Mouse (Mus musculus) hindbrain, embryonic 14.5 days (tissue): ENCODE measurements around the gene Rilpl1. TPM values are rescaled to one million over a fixed set of nuclear protein-coding genes. Genes with fewer than 3 reads are reported as not detected.

ENCODE experiments used
- ATAC-seq: fragments of 200-750 bp; cut with Nextera tagmentation; 2 replicates; pipeline ENCODE4 v1.8.0; 2017; ENCODE audit warnings: moderate number of reproducible peaks, mild to moderate bottlenecking, moderate TSS enrichment, moderate library complexity; ENCODE audit not compliant: low FRiP score
- DNase-seq: peaks from one replicate; pipeline ENCODE4 v3.0.0-alpha.2; 2015; ENCODE audit warnings: low spot score
- H3K27ac ChIP-seq: fragments of 300-500 bp; sonication (generic); 2 replicates; pipeline ENCODE4 v1.5.1; 2014; ENCODE audit warnings: mild to moderate bottlenecking, moderate library complexity
- H3K27me3 ChIP-seq: fragments of 300-500 bp; sonication (generic); 2 replicates; pipeline ENCODE4 v1.6.1; 2014; ENCODE audit warnings: mild to moderate bottlenecking, low read length, mixed read lengths; ENCODE audit not compliant: control insufficient read depth, insufficient read depth
- H3K36me3 ChIP-seq: fragments of 300-500 bp; sonication (generic); replicated peaks from 2 replicates; pipeline ENCODE4 v1.6.1; 2014; ENCODE audit not compliant: control insufficient read depth, insufficient read depth
- H3K4me1 ChIP-seq: fragments of 300-500 bp; sonication (generic); replicated peaks from 2 replicates; pipeline ENCODE4 v1.6.1; 2014; ENCODE audit warnings: antibody characterized with exemption, low read length, mixed read lengths; ENCODE audit not compliant: control insufficient read depth, insufficient read depth
- H3K4me2 ChIP-seq: fragments of 300-500 bp; sonication (generic); replicated peaks from 2 replicates; pipeline ENCODE4 v1.6.1; 2014; ENCODE audit warnings: mild to moderate bottlenecking, moderate library complexity
- H3K4me3 ChIP-seq: fragments of 300-500 bp; sonication (generic); replicated peaks from 2 replicates; pipeline ENCODE4 v1.5.1; 2014; ENCODE audit warnings: mild to moderate bottlenecking, low read length
- H3K9ac ChIP-seq: fragments of 300-500 bp; sonication (generic); 2 replicates; pipeline ENCODE4 v1.6.1; 2014
- H3K9me3 ChIP-seq: fragments of 300-500 bp; sonication (generic); 2 replicates; pipeline ENCODE4 v1.6.1; 2016; ENCODE audit warnings: low read length; ENCODE audit not compliant: control insufficient read depth
- WGBS: fragments of 180-500 bp; shearing (Covaris S2); extraction: QIAGEN DNeasy Blood & Tissue Kit; methylation state at CpG from one replicate; pipeline ENCODE4 v1.1.7; 2014; 5-methylcytosine and 5-hydroxymethylcytosine counted together
- polyA plus RNA-seq: library from polyadenylated mRNA; unstranded; fragments of >200 nt; fragmentation: Nextera tagmentation; extraction: Ambion mirVana; gene quantifications from 2 replicates; pipeline ENCODE4 v1.2.1, GENCODE M21; 2014

The Rilpl1 gene
- polyA plus RNA-seq, 1 experiment from 2014 or later, result 13.2 TPM

GRCm38 (mm10) chr5:124483655-124484396 lies 47.4 kb downstream of the Rilpl1 start:
- no peak for DNase-seq

GRCm38 (mm10) chr5:124482966-124483654 lies 48.1 kb downstream of the Rilpl1 start, which contains the start of gene Snrnp35:
Gene Snrnp35, plus strand, starts transcription at chr5:124483134.
- under 1% methylated on average over 48 of the region's 48 CpGs for WGBS
- no peaks in the 10 kb centered on the region for H3K36me3 ChIP-seq
- peak; percentile 87 for DNase-seq

More at GRCm38 (mm10) chr5:124483655-124484396, 47.4 kb downstream of the Rilpl1 start:
- WGBS, result 7% methylated on average over 15 of the region's 15 CpGs
- H3K9ac ChIP-seq, result peak overlapping the region; percentile 91
- H3K4me1 ChIP-seq, result peaks cover 15% of the 10 kb centered on the region
- no peaks in the 10 kb centered on the region for H3K27me3 ChIP-seq
- H3K9me3 ChIP-seq, result no peaks in the 10 kb centered on the region
- peak overlapping the region; percentile 99 for H3K27ac ChIP-seq
- peak overlapping the region; percentile 74 for H3K4me2 ChIP-seq
- H3K36me3 ChIP-seq, result no peaks in the 10 kb centered on the region
- peak overlapping the region; percentile 73 for H3K4me3 ChIP-seq
- ATAC-seq, result peak; percentile 21; the same call in 1 of the 2 replicates

GRCm38 (mm10) chr5:124482436-124482965 lies 48.7 kb downstream of the Rilpl1 start:
- DNase-seq, result no peak

More at GRCm38 (mm10) chr5:124482966-124483654, 48.1 kb downstream of the Rilpl1 start, which contains the start of gene Snrnp35:
- H3K9ac ChIP-seq, result peak within 1 kb of the TSS; percentile 91
- H3K4me1 ChIP-seq, result peaks cover 20% of the 10 kb centered on the region
- H3K27me3 ChIP-seq, result no peaks in the 10 kb centered on the region
- no peaks in the 10 kb centered on the region for H3K9me3 ChIP-seq
- peak within 1 kb of the TSS; percentile 99 for H3K27ac ChIP-seq
- H3K4me3 ChIP-seq, result peak within 1 kb of the TSS; percentile 73
- ATAC-seq, result peak; percentile 90
- H3K4me2 ChIP-seq, result peak within 1 kb of the TSS; percentile 74

GRCm38 (mm10) chr5:124481714-124482113 lies 49.5 kb downstream of the Rilpl1 start:
- WGBS, result 92% methylated on average over 4 of the region's 4 CpGs

More at GRCm38 (mm10) chr5:124482436-124482965, 48.7 kb downstream of the Rilpl1 start:
- no peaks in the 10 kb centered on the region for H3K36me3 ChIP-seq
- peak overlapping the region; percentile 99 for H3K27ac ChIP-seq
- peak overlapping the region; percentile 73 for H3K4me3 ChIP-seq
- H3K4me1 ChIP-seq, result peaks cover 22% of the 10 kb centered on the region
- H3K9me3 ChIP-seq, result no peaks in the 10 kb centered on the region
- 8% methylated on average over 13 of the region's 13 CpGs for WGBS
- H3K9ac ChIP-seq, result peak overlapping the region; percentile 91
- H3K27me3 ChIP-seq, result no peaks in the 10 kb centered on the region
- peak overlapping the region; percentile 74 for H3K4me2 ChIP-seq
- no peak for ATAC-seq

GRCm38 (mm10) chr5:124480119-124480518 lies 51.1 kb downstream of the Rilpl1 start:
- ATAC-seq, result no peak
- Histone ChIP-seq H3K4me2 (no peak overlapping the region), H3K4me3 (no peak overlapping the region), H3K9ac (no peak overlapping the region), H3K36me3 (no peaks in the 10 kb centered on the region), H3K27ac (no peak overlapping the region), H3K4me1 (peaks cover 37% of the 10 kb centered on the region), H3K9me3 (no peaks in the 10 kb centered on the region), H3K27me3 (no peaks in the 10 kb centered on the region)
- 62% methylated on average over 4 of the region's 4 CpGs for WGBS
- DNase-seq, result no peak

More at GRCm38 (mm10) chr5:124481714-124482113, 49.5 kb downstream of the Rilpl1 start:
- H3K4me3 ChIP-seq, result no peak overlapping the region
- peaks cover 29% of the 10 kb centered on the region for H3K4me1 ChIP-seq
- ATAC-seq (no peak), DNase-seq (no peak)
- no peak overlapping the region for H3K9ac ChIP-seq
- no peaks in the 10 kb centered on the region for H3K36me3 ChIP-seq
- H3K4me2 ChIP-seq, result no peak overlapping the region
- H3K9me3 ChIP-seq, result no peaks in the 10 kb centered on the region
- no peak overlapping the region for H3K27ac ChIP-seq
- H3K27me3 ChIP-seq, result no peaks in the 10 kb centered on the region

GRCm38 (mm10) chr5:124478873-124479204 lies 52.4 kb downstream of the Rilpl1 start:
- H3K9ac ChIP-seq, result no peak overlapping the region
- no peak for ATAC-seq
- H3K36me3 ChIP-seq, result no peaks in the 10 kb centered on the region
- WGBS, result 95% methylated on average over 1 of the region's 1 CpGs
- no peak overlapping the region for H3K4me3 ChIP-seq
- H3K4me2 ChIP-seq, result peak overlapping the region; percentile 75; the same call in 1 of the 2 replicates
- peaks cover 27% of the 10 kb centered on the region for H3K4me1 ChIP-seq
- no peak for DNase-seq
- H3K27ac ChIP-seq, result peak overlapping the region; percentile 21; the same call in 1 of the 2 replicates
- H3K27me3 ChIP-seq, result no peaks in the 10 kb centered on the region
- H3K9me3 ChIP-seq, result no peaks in the 10 kb centered on the region

- ATAC-seq (no peak), DNase-seq (no peak)
- Histone ChIP-seq H3K27me3 (no peaks in the 10 kb centered on the region), H3K4me1 (0 out of 2 replicates have a peak, but pooled peaks cover 2% of the 10 kb centered on the region), H3K36me3 (peaks cover 34% of the 10 kb centered on the region), H3K27ac (no peak overlapping the region), H3K9me3 (no peaks in the 10 kb centered on the region), H3K4me3 (no peak overlapping the region), H3K9ac (no peak overlapping the region), H3K4me2 (no peak overlapping the region)
- WGBS, result 90% methylated on average over 6 of the region's 6 CpGs
Observed at GRCm38 (mm10) chr5:124470591-124471171, 60.5 kb downstream of the Rilpl1 start.

- WGBS, result 91% methylated on average over 6 of the region's 6 CpGs
- Histone ChIP-seq H3K9ac (no peak overlapping the region), H3K27me3 (no peaks in the 10 kb centered on the region)
Observed at GRCm38 (mm10) chr5:124469486-124469885, 61.7 kb downstream of the Rilpl1 start.

GRCm38 (mm10) chr5:124468365-124468764 lies 62.8 kb downstream of the Rilpl1 start:
- Histone ChIP-seq H3K4me3 (no peak overlapping the region), H3K4me2 (no peak overlapping the region), H3K9me3 (no peaks in the 10 kb centered on the region), H3K4me1 (no peaks in the 10 kb centered on the region), H3K27me3 (no peaks in the 10 kb centered on the region), H3K36me3 (peaks cover 41% of the 10 kb centered on the region), H3K9ac (no peak overlapping the region), H3K27ac (no peak overlapping the region)
- no peak for DNase-seq
- WGBS, result 90% methylated on average over 7 of the region's 7 CpGs
- ATAC-seq, result no peak

More at GRCm38 (mm10) chr5:124469486-124469885, 61.7 kb downstream of the Rilpl1 start:
- no peak overlapping the region for H3K4me2 ChIP-seq
- DNase-seq (no peak), ATAC-seq (no peak)
- peaks cover 34% of the 10 kb centered on the region for H3K36me3 ChIP-seq
- H3K9me3 ChIP-seq, result no peaks in the 10 kb centered on the region
- no peak overlapping the region for H3K4me3 ChIP-seq
- no peaks in the 10 kb centered on the region for H3K4me1 ChIP-seq
- H3K27ac ChIP-seq, result no peak overlapping the region
